Mouse (Mus musculus) heart, embryonic 16.5 days (tissue): ENCODE data around the gene Dnajc17. TPM values are rescaled to one million over a fixed set of nuclear protein-coding genes. Genes with fewer than 3 reads are reported as not detected.

Experiments
- ATAC-seq: fragments of 200-750 bp; cut with Nextera tagmentation; replicated peaks from 2 replicates; pipeline ENCODE4 v1.8.0; 2017; ENCODE audit warnings: moderate number of reproducible peaks; ENCODE audit not compliant: insufficient read depth, low FRiP score; ENCODE audit errors: extremely low read depth
- H3K27ac ChIP-seq: fragments of 300-500 bp; sonication (generic); 2 replicates; pipeline ENCODE4 v1.5.1; 2014; ENCODE audit warnings: mild to moderate bottlenecking, low read length, control low read depth, moderate library complexity
- H3K27me3 ChIP-seq: fragments of 300-500 bp; sonication (generic); 2 replicates; pipeline ENCODE4 v1.6.1; 2014; ENCODE audit warnings: low read length, mixed read lengths; ENCODE audit not compliant: control insufficient read depth, insufficient read depth
- H3K36me3 ChIP-seq: fragments of 300-500 bp; sonication (generic); 2 replicates; pipeline ENCODE4 v1.6.1; 2014; ENCODE audit not compliant: control insufficient read depth, insufficient read depth
- H3K4me1 ChIP-seq: fragments of 300-500 bp; sonication (generic); 2 replicates; pipeline ENCODE4 v1.6.1; 2014; ENCODE audit warnings: low read length, mixed read lengths; ENCODE audit not compliant: control insufficient read depth, insufficient read depth
- H3K4me2 ChIP-seq: fragments of 300-500 bp; sonication (generic); 2 replicates; pipeline ENCODE4 v1.6.1; 2014; ENCODE audit warnings: low read depth, mild to moderate bottlenecking, control low read depth, low read length
- H3K4me3 ChIP-seq: fragments of 300-500 bp; sonication (generic); 2 replicates; pipeline ENCODE4 v1.5.1; 2014; ENCODE audit warnings: mild to moderate bottlenecking, control low read depth, low read length
- H3K9ac ChIP-seq: fragments of 300-500 bp; sonication (generic); 2 replicates; pipeline ENCODE4 v1.6.1; 2014; ENCODE audit warnings: low read length, control low read depth
- H3K9me3 ChIP-seq: fragments of 300-500 bp; sonication (generic); replicated peaks from 2 replicates; pipeline ENCODE4 v1.6.1; 2016; ENCODE audit warnings: low read length; ENCODE audit not compliant: control insufficient read depth
- WGBS: fragments of 180-500 bp; shearing (Covaris S2); extraction: QIAGEN DNeasy Blood & Tissue Kit; methylation state at CpG from one replicate; pipeline ENCODE4 v1.1.7; 2014; 5-methylcytosine and 5-hydroxymethylcytosine counted together
- polyA plus RNA-seq: library from polyadenylated mRNA; unstranded; fragments of >200 nt; fragmentation: Nextera tagmentation; extraction: Ambion mirVana; gene quantifications from 2 replicates; pipeline ENCODE4 v1.2.1, GENCODE M21; 2015

The Dnajc17 gene
- polyA plus RNA-seq, 1 experiment from 2014 or later: 10.5 TPM

- no peak for ATAC-seq
- Histone ChIP-seq H3K4me3 (no peak overlapping the region), H3K4me2 (no peak overlapping the region), H3K4me1 (no peaks in the 10 kb centered on the region), H3K27me3 (no peaks in the 10 kb centered on the region), H3K9me3 (peaks cover 4% of the 10 kb centered on the region), H3K27ac (no peak overlapping the region), H3K9ac (no peak overlapping the region), H3K36me3 (peaks cover 56% of the 10 kb centered on the region)
- whole genome bisulfite sequencing: 88% methylated on average over 2 of the region's 2 CpGs
Observed at GRCm38 (mm10) chr2:119145199-119145598, 63.4 kb downstream of the Dnajc17 start.

- no peak overlapping the region for H3K4me3 ChIP-seq
- no peaks in the 10 kb centered on the region for H3K4me1 ChIP-seq
- no peak for ATAC-seq
- H3K9me3 ChIP-seq: no peaks in the 10 kb centered on the region
- WGBS: 33% methylated on average over 5 of the region's 5 CpGs
- no peak overlapping the region for H3K9ac ChIP-seq
- H3K27ac ChIP-seq: no peak overlapping the region
- peaks cover 40% of the 10 kb centered on the region for H3K36me3 ChIP-seq
- no peaks in the 10 kb centered on the region for H3K27me3 ChIP-seq
- no peak overlapping the region for H3K4me2 ChIP-seq
Observed at GRCm38 (mm10) chr2:119136346-119136898, 72.2 kb downstream of the Dnajc17 start.

Other genes with a start within 250 kb of the Dnajc17 start
- gene Ccdc32, start 179.4 kb downstream of the Dnajc17 start, polyA plus RNA-seq: 18.6 and 19.6 TPM in 2 replicates
- 3.6 and 5.3 TPM in 2 replicates for gene Rpusd2, start 174.0 kb downstream of the Dnajc17 start, polyA plus RNA-seq
- gene Knl1, start 161.7 kb downstream of the Dnajc17 start, polyA plus RNA-seq: 34.2 and 39.5 TPM in 2 replicates
- gene Rad51, start 96.0 kb downstream of the Dnajc17 start, polyA plus RNA-seq: 26.5 and 34.6 TPM in 2 replicates
- 27.0 and 28.4 TPM in 2 replicates for gene Rmdn3, start 51.8 kb downstream of the Dnajc17 start, polyA plus RNA-seq
- 5.5 and 6.9 TPM in 2 replicates for gene Gchfr, start 41.0 kb downstream of the Dnajc17 start, polyA plus RNA-seq
- gene Gm14137, start 34.3 kb downstream of the Dnajc17 start, polyA plus RNA-seq: 0.35 and 0.46 TPM in 2 replicates
- 36.8 and 37.9 TPM in 2 replicates for gene Zfyve19, start 178 bp downstream of the Dnajc17 start, polyA plus RNA-seq
- gene Ppp1r14d, start 21.1 kb upstream of the Dnajc17 start, polyA plus RNA-seq: 0.18 and 0.26 TPM in 2 replicates
- 3.7 and 5.1 TPM in 2 replicates for gene Spint1, start 28.6 kb upstream of the Dnajc17 start, polyA plus RNA-seq
- 1.0 and 1.3 TPM in 2 replicates for gene Rhov, start 62.5 kb upstream of the Dnajc17 start, polyA plus RNA-seq
- 13.3 and 13.6 TPM in 2 replicates for gene Vps18, start 79.9 kb upstream of the Dnajc17 start, polyA plus RNA-seq
- gene Dll4, start 117.0 kb upstream of the Dnajc17 start, polyA plus RNA-seq: 14.1 TPM in 2 replicates
- gene Chac1, start 142.4 kb upstream of the Dnajc17 start, polyA plus RNA-seq: 0.42 and 0.50 TPM in 2 replicates